Mouse (Mus musculus) liver, embryonic 14.5 days (tissue): ENCODE data around the gene Skil.

Experiments used
- CTCF ChIP-seq: IDR thresholded peaks from 2 replicates; pipeline ENCODE4 v1.5.1; 2016; ENCODE audit warnings: antibody characterized with exemption, low read depth, control low read depth
- EP300 ChIP-seq: IDR thresholded peaks from 2 replicates; pipeline ENCODE4 v1.6.1; 2016; ENCODE audit warnings: antibody characterized with exemption, low read depth

GRCm38 (mm10) chr3:31051730-31052129 is 43.1 kb upstream of the Skil start:
- TF ChIP-seq CTCF = no peak
- TF ChIP-seq EP300 = no peak
